Mouse (Mus musculus) naive thymus-derived CD4-positive, alpha-beta T cell, adult 2 months (primary cell): ENCODE measurements at regions not wholly inside any gene's neighbourhood (a gene's known extent, or its start where the extent isn't known, plus 50 kb on each side); places are given as distances from the start of the nearest gene placed in this dataset.

Source experiments
- DNase-seq: peaks from one replicate; pipeline ENCODE4 v3.0.0-alpha.2; 2011; ENCODE audit warnings: low read depth

DNA sequence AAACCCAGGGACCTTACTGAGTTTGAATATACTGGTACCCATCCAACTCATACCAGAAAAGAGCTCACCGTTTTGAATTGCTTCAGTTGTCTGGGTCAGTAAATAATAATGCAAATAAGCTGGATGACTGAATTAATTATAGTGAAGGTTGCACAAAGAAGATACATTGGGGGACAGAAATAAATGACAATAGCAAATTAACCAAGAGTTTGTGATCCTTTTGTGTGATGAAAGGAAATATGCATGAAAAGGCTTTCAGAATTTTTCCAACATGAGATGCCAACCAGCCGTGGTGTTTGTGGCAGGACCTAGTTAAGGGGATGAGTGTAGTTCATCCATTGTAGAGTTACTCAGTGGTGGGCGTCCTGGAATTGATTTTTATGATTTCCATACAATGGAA lies 186.5 kb upstream of the Pik3r1 start:
- no peak for DNase-seq

GRCm38 (mm10) chr13:101955806-101956418 lies 187.9 kb upstream of the Pik3r1 start:
- DNase-seq = no peak

DNA sequence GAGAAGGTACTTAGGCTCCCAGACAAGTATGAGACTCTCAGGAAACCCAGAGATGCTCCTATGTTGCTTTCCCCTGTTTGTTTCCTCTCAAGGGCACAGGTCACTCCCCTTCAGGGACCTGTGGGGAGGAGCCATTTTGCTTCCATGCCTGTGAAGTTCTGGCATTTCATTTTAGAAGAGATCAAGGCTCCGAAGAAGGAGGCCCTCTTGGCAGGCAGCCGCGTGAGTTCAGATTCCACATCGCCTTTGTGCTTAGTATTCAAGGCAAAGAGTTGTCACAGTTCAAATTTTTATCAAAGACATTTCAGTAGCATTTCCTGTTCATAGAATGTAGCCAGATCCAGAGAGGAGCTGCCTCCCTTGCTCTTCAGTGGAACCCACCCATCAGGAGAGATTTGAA lies 189.8 kb upstream of the Pik3r1 start:
- no peak for DNase-seq

DNA sequence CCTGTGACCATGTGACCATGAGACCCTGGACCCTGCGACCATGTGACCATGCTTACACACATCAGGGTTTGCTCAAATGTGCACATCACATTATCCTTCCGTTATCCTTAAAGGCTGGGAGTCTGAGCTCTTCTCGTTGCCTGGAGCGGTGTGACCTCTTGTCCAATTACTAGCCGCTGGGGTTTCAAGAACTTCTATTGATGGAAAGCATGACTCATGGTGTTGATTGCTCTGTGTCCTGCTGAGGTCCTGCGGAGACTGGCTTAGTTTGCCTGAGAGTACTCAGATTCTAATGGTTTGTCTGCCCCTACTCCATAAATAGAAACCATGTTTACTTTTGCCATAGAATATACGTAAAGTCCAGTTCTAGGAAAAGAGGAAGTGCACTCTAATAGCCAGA lies 197.5 kb upstream of the Pik3r1 start:
- DNase-seq = no peak

DNA sequence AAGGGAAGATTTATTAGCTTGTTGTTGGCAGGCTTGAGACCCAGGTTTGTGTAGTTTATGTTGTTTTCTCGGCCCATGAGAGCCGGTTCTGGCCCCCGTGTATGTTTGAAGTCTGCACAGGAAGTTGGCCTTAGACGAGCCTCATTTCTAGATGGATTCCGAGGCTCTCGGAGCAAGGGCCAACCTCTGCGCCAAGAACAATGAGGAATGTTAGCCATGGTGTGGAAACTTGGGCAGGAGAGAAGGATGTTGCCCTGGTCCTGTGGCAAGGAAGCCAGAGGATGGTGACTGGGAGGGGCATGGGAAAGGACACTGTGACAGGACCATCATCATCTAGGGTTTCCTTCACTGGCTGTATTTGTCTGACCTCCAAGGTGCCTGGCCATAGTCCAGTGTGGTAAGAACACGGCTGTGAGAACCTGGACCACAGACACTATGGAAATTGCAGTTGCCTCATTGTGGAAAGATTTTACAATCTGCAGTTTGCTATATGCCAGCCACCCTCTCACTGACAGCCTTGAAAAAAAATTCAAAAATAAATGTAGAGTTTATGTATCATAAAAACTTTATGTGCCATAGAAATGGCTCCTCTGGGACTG lies 198.9 kb upstream of the Pik3r1 start:
- no peak for DNase-seq

- no peak for DNase-seq
Observed at GRCm38 (mm10) chr13:101967466-101967865, 199.4 kb upstream of the Pik3r1 start.

- DNase-seq = no peak
Observed at GRCm38 (mm10) chr13:101976766-101977165, 208.7 kb upstream of the Pik3r1 start.

DNA sequence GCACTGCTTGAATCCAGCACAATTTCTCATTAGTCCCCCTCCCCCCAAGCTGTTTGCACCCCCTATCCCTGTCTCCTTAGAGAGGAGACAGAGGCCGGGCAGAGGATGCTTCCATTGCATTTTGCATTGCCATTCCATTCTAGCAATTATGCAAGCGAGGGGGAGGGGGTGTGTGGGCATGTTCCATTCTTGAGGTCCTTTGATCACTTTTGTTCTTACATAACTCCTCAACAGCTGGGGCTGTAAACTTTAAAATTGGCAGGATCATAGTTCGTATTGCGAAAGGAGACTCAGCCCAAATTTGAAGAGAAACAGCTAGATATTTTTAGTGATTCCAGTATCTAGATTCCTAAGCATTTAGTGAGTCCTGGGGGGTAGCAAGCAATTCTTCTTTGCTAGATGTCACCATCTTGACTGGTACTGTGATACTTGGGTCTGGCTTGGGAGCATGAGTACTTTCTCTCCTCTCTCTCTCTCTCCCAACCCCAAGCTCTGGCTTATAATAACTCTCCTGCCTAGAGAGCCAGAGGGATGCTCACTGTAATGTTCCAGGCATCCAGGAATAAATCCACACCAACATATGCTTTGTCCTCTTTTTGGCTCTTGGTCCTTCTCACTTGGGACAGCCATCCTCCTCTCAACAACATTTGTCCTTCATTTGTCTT lies 212.3 kb upstream of the Pik3r1 start:
- no peak for DNase-seq

- no peak for DNase-seq
Observed at GRCm38 (mm10) chr13:101988637-101989413, 220.8 kb upstream of the Pik3r1 start.

DNA sequence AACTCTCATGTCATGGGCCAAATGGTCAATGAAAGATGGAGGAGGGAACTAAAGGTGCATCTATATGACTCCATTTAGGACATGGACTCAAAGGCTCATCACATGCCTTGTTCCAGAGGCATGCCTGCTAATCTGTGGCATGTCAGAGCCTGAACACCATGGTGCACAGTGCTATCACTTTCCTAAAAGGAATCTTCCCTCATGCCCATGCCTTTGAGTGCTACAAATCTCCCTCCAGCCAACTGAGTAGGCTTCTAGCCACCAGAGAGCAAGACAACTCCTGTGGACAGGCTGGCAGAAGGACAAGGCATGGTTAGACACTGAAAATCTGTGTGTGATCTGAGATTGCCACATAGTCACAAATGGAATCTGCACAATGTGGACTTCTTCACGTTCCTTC lies 223.7 kb upstream of the Pik3r1 start:
- no peak for DNase-seq

- no peak for DNase-seq
Observed at GRCm38 (mm10) chr13:101994779-101995178, 226.8 kb upstream of the Pik3r1 start.

- no peak for DNase-seq
Observed at GRCm38 (mm10) chr13:101995529-101995928, 227.5 kb upstream of the Pik3r1 start.

GRCm38 (mm10) chr13:101996144-101996543 lies 228.1 kb upstream of the Pik3r1 start:
- DNase-seq = no peak

DNA sequence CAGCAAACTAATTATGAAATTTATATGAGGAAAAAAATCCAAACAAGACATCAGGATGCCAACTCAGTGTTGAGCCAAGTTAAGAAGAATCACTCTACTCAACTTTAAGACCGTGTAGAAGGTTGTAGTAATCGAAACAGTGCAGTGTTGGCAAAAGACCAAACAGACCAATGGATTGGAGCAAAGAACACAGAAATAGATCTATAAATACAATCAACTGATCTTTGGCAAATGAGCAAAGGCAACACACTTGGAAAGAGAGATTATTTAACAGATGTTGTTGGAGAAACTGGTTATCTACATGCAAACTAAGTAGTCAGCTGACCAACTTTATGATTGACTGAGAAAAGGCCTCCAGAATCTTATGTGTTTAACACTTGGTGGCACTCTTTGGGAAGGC lies 229.4 kb upstream of the Pik3r1 start:
- no peak for DNase-seq

GRCm38 (mm10) chr13:102006565-102006964 lies 238.5 kb upstream of the Pik3r1 start:
- no peak for DNase-seq

GRCm38 (mm10) chr13:102011965-102012364 lies 243.9 kb upstream of the Pik3r1 start:
- DNase-seq = no peak

DNA sequence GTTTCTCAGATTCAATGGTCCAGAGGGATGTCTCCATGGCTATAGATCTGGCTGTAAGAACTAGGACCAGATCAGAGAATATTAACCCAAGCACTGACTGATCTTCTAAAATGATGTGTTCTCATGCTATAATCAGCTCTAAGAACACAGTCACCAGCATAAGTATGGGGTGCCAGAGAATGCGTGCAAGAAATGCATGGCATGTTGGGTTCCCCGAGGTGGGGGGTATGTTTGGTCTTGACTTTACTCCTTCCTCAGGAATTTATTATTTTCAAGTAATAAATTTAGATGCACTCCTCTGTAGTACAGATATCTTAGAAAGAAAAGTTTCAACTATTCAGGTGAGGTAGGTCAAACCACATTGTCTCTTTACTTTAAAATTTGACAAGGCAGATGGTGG lies 246.5 kb upstream of the Pik3r1 start:
- no peak for DNase-seq

- no peak for DNase-seq
Observed at GRCm38 (mm10) chr13:102014958-102015357, 246.9 kb upstream of the Pik3r1 start.

DNA sequence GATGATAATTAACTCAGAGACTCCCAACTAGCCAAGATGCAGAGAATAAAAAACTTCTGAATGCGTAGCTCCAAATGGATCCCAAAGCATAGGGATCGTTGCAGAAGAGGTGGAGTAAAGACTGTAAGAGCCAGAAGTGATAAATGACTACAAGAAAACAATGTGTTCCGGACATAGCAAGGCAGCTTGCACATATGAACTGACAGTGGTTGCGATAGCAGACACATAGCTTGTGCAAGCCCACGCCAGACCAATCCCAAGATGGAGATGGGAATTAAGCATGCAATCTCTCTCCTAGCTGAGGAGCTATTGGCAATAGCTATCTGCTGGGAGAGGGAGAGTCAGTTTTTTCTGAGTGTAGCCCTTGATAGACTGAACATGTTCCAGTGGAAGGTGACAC lies 248.5 kb upstream of the Pik3r1 start:
- no peak for DNase-seq

- no peak for DNase-seq
Observed at GRCm38 (mm10) chr13:102022273-102022672, 254.3 kb upstream of the Pik3r1 start.

- DNase-seq = no peak
Observed at GRCm38 (mm10) chr13:102022757-102023156, 254.7 kb upstream of the Pik3r1 start.

GRCm38 (mm10) chr13:102023624-102024023 lies 255.6 kb upstream of the Pik3r1 start:
- DNase-seq = no peak

DNA sequence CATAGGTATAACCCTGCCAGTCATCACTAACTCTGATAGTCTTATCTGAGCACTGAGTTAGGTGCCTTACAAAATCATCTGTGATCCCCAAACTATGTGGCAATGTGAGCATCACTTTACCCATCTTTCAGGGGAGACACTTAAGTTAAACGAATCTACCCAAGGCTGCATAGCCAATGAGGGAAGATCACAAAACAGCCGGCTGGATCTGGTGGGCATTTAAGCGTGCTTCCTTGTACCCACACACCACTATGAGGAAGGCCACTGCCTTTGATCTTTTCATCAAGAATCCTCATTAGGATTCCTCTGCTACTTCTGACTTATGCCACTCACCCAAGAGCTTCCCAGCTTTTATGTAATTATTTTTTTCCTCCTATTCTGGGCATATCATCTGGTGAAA lies 257.1 kb upstream of the Pik3r1 start:
- DNase-seq = no peak
